Mouse (Mus musculus) heart, embryonic 15.5 days (tissue): ENCODE results near the gene R3hdm4. TPM values are rescaled to one million over a fixed set of nuclear protein-coding genes. Genes with fewer than 3 reads are reported as not detected.
"Not testable (repeated sequence)": the region's sequence is repeated elsewhere in the genome, so short reads cannot be mapped to it uniquely, and the experiment has no call there.

Experiments used
- ATAC-seq: fragments of 200-750 bp; cut with Nextera tagmentation; replicated peaks from 2 replicates; pipeline ENCODE4 v1.8.0; 2017; ENCODE audit warnings: low read depth, moderate TSS enrichment; ENCODE audit not compliant: insufficient number of reproducible peaks, insufficient read depth, low FRiP score
- H3K27ac ChIP-seq: fragments of 300-500 bp; sonication (generic); 2 replicates; pipeline ENCODE4 v1.5.1; 2015; ENCODE audit warnings: mild to moderate bottlenecking, inconsistent platforms
- H3K27me3 ChIP-seq: fragments of 300-500 bp; sonication (generic); 2 replicates; pipeline ENCODE4 v1.6.1; 2015; ENCODE audit warnings: inconsistent platforms
- H3K36me3 ChIP-seq: fragments of 300-500 bp; sonication (generic); 2 replicates; pipeline ENCODE4 v1.6.1; 2015; ENCODE audit warnings: mild to moderate bottlenecking, inconsistent platforms
- H3K4me1 ChIP-seq: fragments of 300-500 bp; sonication (generic); replicated peaks from 2 replicates; pipeline ENCODE4 v1.6.1; 2015; ENCODE audit warnings: inconsistent platforms
- H3K4me2 ChIP-seq: fragments of 300-500 bp; sonication (generic); 2 replicates; pipeline ENCODE4 v1.6.1; 2015; ENCODE audit warnings: inconsistent platforms, mild to moderate bottlenecking, moderate library complexity
- H3K4me3 ChIP-seq: fragments of 300-500 bp; sonication (generic); 2 replicates; pipeline ENCODE4 v1.5.1; 2015; ENCODE audit warnings: mild to moderate bottlenecking, inconsistent platforms
- H3K9ac ChIP-seq: fragments of 300-500 bp; sonication (generic); 2 replicates; pipeline ENCODE4 v1.6.1; 2015; ENCODE audit warnings: mild to moderate bottlenecking, inconsistent platforms
- H3K9me3 ChIP-seq: fragments of 300-500 bp; sonication (generic); replicated peaks from 2 replicates; pipeline ENCODE4 v1.6.1; 2016; ENCODE audit warnings: inconsistent platforms
- WGBS: fragments of 180-500 bp; shearing (Covaris S2); methylation state at CpG from one replicate; pipeline ENCODE4 v1.1.7; 2015; ENCODE audit warnings: mixed read lengths; 5-methylcytosine and 5-hydroxymethylcytosine counted together
- polyA plus RNA-seq: library from polyadenylated mRNA; unstranded; fragments of >200 nt; fragmentation: Nextera tagmentation; extraction: Ambion mirVana; gene quantifications from 2 replicates; pipeline ENCODE4 v1.2.1, GENCODE M21; 2015

Gene R3hdm4
- polyA plus RNA-seq, 1 experiment from 2014 or later: 95.2 TPM

GRCm38 (mm10) chr10:79910556-79910955 lies 10.5 kb downstream of the R3hdm4 start, which contains the start of gene Gm26602:
Gene Gm26602 (plus strand): TSS chr10:79910856.
- no peak within 1 kb of the TSS for H3K9ac ChIP-seq
- peaks cover 20% of the 10 kb centered on the region for H3K36me3 ChIP-seq
- H3K9me3 ChIP-seq: no peaks in the 10 kb centered on the region
- 94% methylated on average over 4 of the region's 4 CpGs for WGBS
- no peak within 1 kb of the TSS for H3K4me3 ChIP-seq
- H3K27ac ChIP-seq: no peak within 1 kb of the TSS
- H3K27me3 ChIP-seq: no peaks in the 10 kb centered on the region
- H3K4me1 ChIP-seq: peaks cover 34% of the 10 kb centered on the region
- no peak for ATAC-seq
- H3K4me2 ChIP-seq: no peak within 1 kb of the TSS

DNA sequence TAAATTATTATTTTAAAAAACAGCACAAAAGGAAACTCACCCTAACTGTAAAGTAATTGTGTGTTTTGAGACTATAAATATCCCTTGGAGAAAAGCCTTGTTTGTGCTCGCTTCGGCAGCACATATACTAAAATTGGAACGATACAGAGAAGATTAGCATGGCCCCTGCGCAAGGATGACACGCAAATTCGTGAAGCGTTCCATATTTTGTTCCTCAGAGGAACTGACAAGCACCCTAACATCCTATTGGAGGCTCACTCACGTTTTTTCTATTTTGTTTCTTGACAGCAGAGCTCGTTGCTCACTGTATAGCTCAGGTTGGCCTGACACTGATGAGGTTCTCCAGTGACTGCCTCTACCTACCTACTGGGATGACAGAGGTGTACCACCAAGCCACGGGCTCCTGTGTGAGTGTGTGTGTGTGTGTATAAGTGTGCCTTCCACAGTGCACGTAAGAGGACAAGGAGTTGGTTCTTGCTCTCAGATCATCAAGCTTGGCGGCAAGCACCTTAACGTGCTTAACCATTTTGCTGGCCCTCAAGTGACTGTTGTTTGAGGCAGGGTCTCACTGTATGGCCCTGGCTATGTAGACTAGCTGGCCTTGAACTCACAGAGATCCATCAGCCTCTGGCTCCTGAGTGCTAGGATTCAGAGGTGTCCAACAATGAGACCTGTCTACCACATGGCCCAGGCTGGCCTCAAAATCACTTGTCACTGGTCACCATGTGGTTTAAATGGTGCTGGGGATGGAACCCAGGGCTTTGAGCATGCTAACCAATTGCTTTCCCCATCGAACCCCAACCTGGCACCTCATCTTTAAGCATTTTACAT lies 11.7 kb downstream of the R3hdm4 start:
- H3K9me3 ChIP-seq: no peaks in the 10 kb centered on the region
- H3K4me1 ChIP-seq: peaks cover 21% of the 10 kb centered on the region
- peak overlapping the region; percentile 97 for H3K27ac ChIP-seq
- H3K4me2 ChIP-seq: peak overlapping the region; percentile 65
- H3K36me3 ChIP-seq: peaks cover 32% of the 10 kb centered on the region
- H3K4me3 ChIP-seq: peak overlapping the region; percentile 74; the same call in 1 of the 2 replicates
- peak overlapping the region; percentile 18; the same call in 1 of the 2 replicates for H3K9ac ChIP-seq
- no peak for ATAC-seq
- WGBS: 24% methylated on average over 14 of the region's 14 CpGs
- H3K27me3 ChIP-seq: no peaks in the 10 kb centered on the region

DNA sequence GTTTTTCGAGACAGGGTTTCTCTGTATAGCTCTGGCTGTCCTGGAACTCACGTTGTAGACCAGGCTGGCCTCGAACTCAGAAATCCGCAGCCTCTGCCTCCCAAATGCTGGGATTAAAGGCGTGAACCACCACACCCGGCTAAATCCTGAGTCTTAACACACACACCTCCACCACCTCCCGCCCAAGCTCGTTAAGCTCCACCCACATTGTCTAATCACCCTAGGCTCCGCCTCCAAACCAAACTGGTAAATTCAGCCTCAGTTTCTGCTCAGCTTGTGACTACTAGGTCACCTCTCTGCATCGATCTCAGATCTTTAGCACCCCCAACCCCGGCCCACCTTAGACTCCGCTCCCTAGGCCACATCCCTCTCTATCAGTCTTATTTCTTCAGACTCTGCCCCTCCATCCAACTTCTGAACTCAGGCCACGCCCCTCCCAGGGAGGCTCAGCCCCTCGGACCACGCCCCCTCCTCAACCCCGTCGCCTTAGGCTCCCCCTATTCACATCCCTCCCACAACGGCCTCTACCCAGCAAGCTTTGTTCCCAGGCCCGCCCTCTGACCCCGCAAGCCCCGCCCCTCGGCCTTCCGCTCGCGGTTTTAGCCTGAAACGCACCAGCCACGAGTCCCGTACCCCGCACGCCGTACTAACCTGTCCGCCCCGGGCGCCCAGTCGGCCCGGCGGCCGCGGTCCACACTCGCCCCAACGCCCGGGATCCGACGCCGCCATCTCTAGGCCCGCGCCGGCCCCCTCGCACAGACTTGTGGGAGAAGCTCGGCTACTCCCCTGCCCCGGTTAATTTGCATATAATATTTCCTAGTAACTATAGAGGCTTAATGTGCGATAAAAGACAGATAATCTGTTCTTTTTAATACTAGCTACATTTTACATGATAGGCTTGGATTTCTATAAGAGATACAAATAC lies 12.6 kb downstream of the R3hdm4 start, which contains the start of gene Med16:
Gene Med16 (minus strand): TSS at position 757 of the 925 bp plus-strand sequence.
- peaks cover 39% of the 10 kb centered on the region for H3K36me3 ChIP-seq
- ATAC-seq: peak; percentile 97
- H3K27ac ChIP-seq: peak within 1 kb of the TSS; percentile 97
- H3K9me3 ChIP-seq: no peaks in the 10 kb centered on the region
- H3K9ac ChIP-seq: peak within 1 kb of the TSS; percentile 91
- H3K27me3 ChIP-seq: no peaks in the 10 kb centered on the region
- peaks cover 13% of the 10 kb centered on the region for H3K4me1 ChIP-seq
- peak within 1 kb of the TSS; percentile 65 for H3K4me2 ChIP-seq
- 2% methylated on average over 52 of the region's 52 CpGs for WGBS
- H3K4me3 ChIP-seq: peak within 1 kb of the TSS; percentile 74

GRCm38 (mm10) chr10:79907415-79907814 lies 13.6 kb downstream of the R3hdm4 start:
- ATAC-seq: no peak
- H3K9me3 ChIP-seq: no peaks in the 10 kb centered on the region
- H3K27ac ChIP-seq: no peak overlapping the region
- peaks cover 10% of the 10 kb centered on the region for H3K4me1 ChIP-seq
- H3K4me2 ChIP-seq: no peak overlapping the region
- H3K9ac ChIP-seq: no peak overlapping the region
- no peaks in the 10 kb centered on the region for H3K27me3 ChIP-seq
- WGBS: 94% methylated on average over 10 of the region's 10 CpGs
- no peak overlapping the region for H3K4me3 ChIP-seq
- H3K36me3 ChIP-seq: peaks cover 49% of the 10 kb centered on the region

- ATAC-seq: no peak
- Histone ChIP-seq H3K9me3 (no peaks in the 10 kb centered on the region), H3K4me3 (no peak overlapping the region), H3K27me3 (no peaks in the 10 kb centered on the region), H3K4me1 (peaks cover 10% of the 10 kb centered on the region), H3K27ac (no peak overlapping the region), H3K4me2 (no peak overlapping the region), H3K36me3 (peaks cover 53% of the 10 kb centered on the region), H3K9ac (no peak overlapping the region)
- WGBS: 94% methylated on average over 9 of the region's 9 CpGs
Observed at GRCm38 (mm10) chr10:79906712-79907111, 14.3 kb downstream of the R3hdm4 start.

GRCm38 (mm10) chr10:79900951-79901410 lies 20.0 kb downstream of the R3hdm4 start:
- no peaks in the 10 kb centered on the region for H3K27me3 ChIP-seq
- H3K36me3 ChIP-seq: peaks cover 70% of the 10 kb centered on the region
- no peaks in the 10 kb centered on the region for H3K9me3 ChIP-seq
- H3K27ac ChIP-seq: no peak overlapping the region
- H3K4me2 ChIP-seq: no peak overlapping the region
- ATAC-seq: no peak
- no peak overlapping the region for H3K4me3 ChIP-seq
- no peaks in the 10 kb centered on the region for H3K4me1 ChIP-seq
- no peak overlapping the region for H3K9ac ChIP-seq
- 52% methylated on average over 2 of the region's 2 CpGs for WGBS

DNA sequence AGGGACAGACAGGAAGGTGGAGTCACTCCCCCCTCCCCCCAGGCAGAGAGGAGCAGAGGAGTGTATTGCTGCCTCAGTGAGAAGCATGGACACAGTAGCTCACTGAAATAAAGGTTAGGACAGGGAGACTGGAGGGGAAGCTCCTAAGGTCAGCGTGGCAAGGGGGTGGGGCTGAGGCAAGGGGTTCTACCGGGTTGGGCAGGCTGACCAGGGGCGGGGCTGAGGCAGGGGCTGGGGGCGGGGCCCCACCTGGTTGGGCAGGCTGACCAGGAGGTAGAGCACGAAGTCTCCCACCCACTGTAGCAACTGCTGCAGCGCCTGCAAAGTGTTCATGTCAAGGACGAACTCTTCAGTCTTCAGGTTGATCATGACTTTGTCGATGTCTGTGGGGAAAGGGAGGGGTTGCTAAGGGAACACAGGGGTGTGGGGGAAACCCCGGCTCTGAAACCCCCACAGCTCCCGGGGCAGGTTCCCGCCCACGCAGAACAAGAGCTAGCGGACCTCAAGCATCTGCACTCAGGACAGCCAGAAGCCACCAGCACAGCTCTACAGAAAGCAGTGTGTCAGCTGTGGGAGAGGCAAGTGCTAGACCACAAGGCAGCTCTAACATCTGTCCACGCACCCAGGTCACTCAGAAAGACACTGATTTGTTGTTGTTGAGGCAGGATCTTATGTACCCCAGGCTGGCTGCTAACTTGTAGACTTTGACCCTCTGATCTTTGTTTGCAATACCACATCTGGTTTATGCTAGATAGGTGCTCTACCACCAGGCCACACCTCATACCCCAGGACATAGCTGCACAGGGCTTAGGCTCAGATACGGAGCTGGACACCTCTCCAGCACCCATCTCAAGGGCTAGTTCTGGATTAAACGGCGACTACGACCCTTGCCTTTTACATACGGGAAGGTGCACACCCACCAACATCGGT lies 23.4 kb downstream of the R3hdm4 start:
- no peaks in the 10 kb centered on the region for H3K9me3 ChIP-seq
- no peak overlapping the region for H3K9ac ChIP-seq
- H3K36me3 ChIP-seq: peaks cover 50% of the 10 kb centered on the region
- WGBS: 54% methylated on average over 20 of the region's 20 CpGs
- no peak for ATAC-seq
- no peak overlapping the region for H3K27ac ChIP-seq
- H3K4me1 ChIP-seq: 0 out of 2 replicates have a peak, but pooled peaks cover 2% of the 10 kb centered on the region
- no peak overlapping the region for H3K4me3 ChIP-seq
- H3K27me3 ChIP-seq: no peaks in the 10 kb centered on the region
- no peak overlapping the region for H3K4me2 ChIP-seq

DNA sequence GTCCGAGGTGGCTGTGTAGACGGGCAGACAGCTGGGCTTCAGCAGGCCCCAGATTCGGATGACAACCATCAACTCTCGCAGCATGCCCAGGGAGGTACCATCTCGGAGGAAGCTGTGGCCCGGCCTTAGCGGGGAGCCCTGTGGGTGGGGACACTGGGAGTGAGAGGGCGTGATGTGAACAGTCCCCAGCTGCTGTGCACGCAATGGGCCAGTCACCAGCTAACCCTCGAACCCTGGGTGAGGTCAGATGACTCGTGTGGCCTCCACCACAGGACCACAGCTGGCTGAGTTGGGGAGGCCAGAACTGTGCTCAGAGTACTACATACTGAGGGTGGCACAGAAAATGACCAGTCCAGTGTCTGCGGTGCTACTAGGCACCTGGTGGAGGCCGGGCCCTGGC lies 24.2 kb downstream of the R3hdm4 start:
- H3K4me1 ChIP-seq: 0 out of 2 replicates have a peak, but pooled peaks cover 2% of the 10 kb centered on the region
- no peak for ATAC-seq
- 87% methylated on average over 13 of the region's 13 CpGs for WGBS
- no peak overlapping the region for H3K9ac ChIP-seq
- H3K36me3 ChIP-seq: peaks cover 44% of the 10 kb centered on the region
- H3K27me3 ChIP-seq: no peaks in the 10 kb centered on the region
- H3K4me2 ChIP-seq: no peak overlapping the region
- no peaks in the 10 kb centered on the region for H3K9me3 ChIP-seq
- no peak overlapping the region for H3K4me3 ChIP-seq
- no peak overlapping the region for H3K27ac ChIP-seq

GRCm38 (mm10) chr10:79896306-79896705 lies 24.7 kb downstream of the R3hdm4 start:
- Histone ChIP-seq H3K9me3 (no peaks in the 10 kb centered on the region), H3K27ac (no peak overlapping the region), H3K9ac (no peak overlapping the region), H3K4me1 (0 out of 2 replicates have a peak, but pooled peaks cover 2% of the 10 kb centered on the region), H3K4me3 (no peak overlapping the region), H3K4me2 (no peak overlapping the region), H3K27me3 (peaks cover 1% of the 10 kb centered on the region; the same call in 1 of the 2 replicates), H3K36me3 (peaks cover 44% of the 10 kb centered on the region)
- ATAC-seq: no peak
- 90% methylated on average over 16 of the region's 16 CpGs for WGBS

DNA sequence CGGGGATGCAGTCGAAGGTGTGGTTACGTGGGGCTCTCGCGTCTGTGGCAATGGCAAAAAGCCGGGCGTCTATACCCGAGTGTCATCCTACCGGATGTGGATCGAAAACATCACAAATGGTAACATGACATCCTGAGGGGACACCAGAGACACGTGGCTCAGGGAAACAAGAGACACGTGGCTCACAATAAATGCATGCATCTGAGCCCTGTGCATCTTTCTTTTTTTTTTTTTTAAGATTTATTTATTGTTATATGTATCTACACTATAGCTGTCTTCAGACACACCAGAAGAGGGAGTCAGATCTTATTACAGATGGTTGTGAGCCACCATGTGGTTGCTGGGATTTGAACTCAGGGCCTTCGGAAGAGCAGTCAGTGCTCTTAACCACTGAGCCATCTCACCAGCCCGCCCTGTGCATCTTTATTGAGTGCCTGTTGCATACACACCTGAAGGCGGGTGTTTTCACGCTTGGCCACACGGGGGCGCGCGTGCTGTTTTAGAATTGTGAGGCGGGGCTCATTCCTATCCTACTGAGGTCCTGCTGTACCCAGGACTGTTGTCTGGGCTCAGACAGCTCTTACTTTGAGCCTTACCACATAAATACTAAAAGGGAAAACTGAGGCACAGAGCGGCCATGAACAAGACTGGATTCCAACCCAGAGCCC lies 28.4 kb downstream of the R3hdm4 start:
- not testable (repeated sequence) for H3K27ac ChIP-seq, H3K27me3 ChIP-seq, H3K9me3 ChIP-seq, H3K4me2 ChIP-seq, H3K4me3 ChIP-seq, H3K9ac ChIP-seq, H3K4me1 ChIP-seq
- WGBS: 42% methylated on average over 22 of the region's 22 CpGs
- H3K36me3 ChIP-seq: peaks cover 24% of the 10 kb centered on the region
- peak; percentile 59; the same call in 1 of the 2 replicates for ATAC-seq
